Mouse (Mus musculus) CD4-positive helper T cell, adult 2 months (primary cell): ENCODE data around the gene Cblb.
A peak's percentile ranks its signal among the peaks of the same experiment; 100 is the strongest.

Experiments
- DNase-seq: peaks from one replicate; pipeline ENCODE4 v3.0.0-alpha.2; 2012; ENCODE audit warnings: low read depth, missing footprints, low spot score

Cblb gene

GRCm38 (mm10) chr16:52071290-52071689 is 40.3 kb downstream of the Cblb start:
- no peak for DNase-seq

DNA sequence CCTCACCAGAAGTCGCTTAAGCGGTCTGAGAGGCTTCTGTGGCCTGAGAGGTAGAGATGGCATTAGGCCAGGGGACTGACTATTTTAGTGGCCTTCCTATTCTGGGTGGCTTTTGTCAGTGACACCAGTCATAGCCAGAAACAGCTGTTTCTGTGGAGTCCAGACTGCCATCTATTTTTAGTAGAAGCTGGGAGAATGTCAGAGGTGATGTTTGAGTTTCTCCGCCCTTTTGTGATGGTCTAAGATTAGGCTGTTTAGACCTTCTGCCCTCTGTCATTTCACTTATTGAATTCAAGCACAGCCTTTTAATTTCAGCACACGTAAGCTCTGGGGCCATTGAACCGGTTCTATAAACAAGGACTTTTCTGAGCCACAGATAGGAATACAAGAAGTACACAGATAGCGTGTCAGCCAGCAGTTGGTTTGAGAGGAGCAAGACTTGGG is 40.8 kb downstream of the Cblb start:
- DNase-seq, result no peak

GRCm38 (mm10) chr16:52076652-52077051 is 45.6 kb downstream of the Cblb start:
- DNase-seq, result no peak

GRCm38 (mm10) chr16:52077901-52078300 is 46.9 kb downstream of the Cblb start:
- no peak for DNase-seq

DNA sequence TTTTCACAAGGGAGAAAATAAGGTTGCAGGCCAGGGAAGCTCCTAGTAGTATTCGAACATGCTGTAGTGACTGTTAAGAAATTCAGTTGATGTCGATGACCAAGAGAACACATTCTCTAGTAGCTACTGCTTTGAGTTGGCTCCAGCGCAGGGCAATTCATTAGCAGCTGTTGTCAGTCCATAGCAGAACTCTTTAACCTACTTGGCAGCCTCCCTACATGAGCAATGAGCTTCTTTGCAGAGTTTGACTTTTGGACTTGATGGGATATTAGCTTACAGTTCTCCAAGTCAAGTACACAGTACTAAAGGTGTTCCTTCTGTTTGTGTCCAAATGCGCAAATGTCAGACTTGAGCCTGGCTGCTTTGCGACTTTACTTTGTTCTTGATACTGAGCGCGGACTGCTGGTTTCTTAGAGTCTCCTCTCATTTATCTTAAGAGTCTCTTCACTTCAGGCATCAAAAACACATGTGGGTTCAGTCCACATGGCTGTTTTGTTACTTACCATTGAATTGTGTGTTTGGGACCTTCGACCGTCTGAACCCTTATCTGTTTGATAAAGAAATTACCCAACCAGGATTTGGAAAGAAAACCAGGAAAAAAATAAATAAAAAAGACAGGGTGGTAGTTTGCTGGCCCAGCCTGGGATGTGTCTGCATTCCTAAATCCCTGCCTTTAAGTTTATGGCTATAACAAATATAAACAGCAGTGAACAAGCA is 47.9 kb downstream of the Cblb start:
- no peak for DNase-seq

DNA sequence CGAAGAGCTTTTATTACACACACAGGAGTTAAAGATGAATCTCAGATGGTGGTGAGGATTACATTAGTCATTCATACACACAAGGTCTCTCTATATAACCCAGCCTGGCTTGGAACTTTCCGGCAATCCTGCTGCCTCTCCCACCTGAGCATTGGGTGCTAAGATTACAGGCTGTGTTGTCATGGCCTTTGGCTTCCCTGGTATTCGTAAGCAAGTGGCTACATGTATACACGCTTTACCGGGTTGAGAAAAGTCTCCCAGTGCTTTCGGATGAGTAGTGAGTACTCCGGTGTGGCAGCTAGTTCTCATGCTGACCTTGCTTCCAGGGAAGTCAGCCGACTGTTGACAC is 48.4 kb downstream of the Cblb start:
- DNase-seq, result no peak

DNA sequence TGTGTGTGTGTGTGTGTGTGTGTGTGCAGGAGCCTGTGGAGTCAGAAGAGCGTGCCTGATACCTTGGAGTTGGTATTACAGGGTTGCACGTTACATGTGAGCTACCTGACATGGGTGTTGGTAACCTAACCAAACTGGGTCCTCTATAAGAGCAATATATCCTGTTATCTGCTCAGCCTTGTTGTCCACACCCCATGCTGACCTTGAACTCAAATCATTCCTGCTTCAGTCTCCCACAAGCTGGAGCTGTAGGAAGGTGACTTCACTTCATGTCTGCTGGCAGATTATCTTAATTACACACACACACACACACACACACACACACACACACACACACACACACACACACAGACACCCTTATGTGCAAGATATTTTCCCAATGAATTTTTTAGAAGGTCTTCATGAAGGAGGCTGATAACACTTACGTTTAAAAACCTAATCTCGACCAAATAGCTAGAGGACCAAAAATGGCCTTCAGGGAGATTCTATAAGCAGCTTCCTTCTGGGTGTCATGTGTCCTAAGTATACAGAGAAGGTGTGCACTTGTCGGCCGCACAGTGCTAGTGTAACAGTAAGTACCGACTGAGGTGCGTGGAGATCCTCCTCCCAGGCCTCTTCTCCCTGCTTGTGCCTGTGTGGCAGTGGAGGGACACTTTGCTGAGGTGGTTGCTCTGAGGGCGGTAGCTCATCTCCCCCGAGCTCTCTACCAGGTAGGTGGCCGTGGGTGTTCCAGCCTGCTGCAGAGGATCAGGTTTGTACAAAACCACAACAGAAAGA is 49.8 kb downstream of the Cblb start:
- DNase-seq, result peak; percentile 47

- DNase-seq, result peak; percentile 79
Observed at GRCm38 (mm10) chr16:52081756-52082155, 50.7 kb downstream of the Cblb start.

DNA sequence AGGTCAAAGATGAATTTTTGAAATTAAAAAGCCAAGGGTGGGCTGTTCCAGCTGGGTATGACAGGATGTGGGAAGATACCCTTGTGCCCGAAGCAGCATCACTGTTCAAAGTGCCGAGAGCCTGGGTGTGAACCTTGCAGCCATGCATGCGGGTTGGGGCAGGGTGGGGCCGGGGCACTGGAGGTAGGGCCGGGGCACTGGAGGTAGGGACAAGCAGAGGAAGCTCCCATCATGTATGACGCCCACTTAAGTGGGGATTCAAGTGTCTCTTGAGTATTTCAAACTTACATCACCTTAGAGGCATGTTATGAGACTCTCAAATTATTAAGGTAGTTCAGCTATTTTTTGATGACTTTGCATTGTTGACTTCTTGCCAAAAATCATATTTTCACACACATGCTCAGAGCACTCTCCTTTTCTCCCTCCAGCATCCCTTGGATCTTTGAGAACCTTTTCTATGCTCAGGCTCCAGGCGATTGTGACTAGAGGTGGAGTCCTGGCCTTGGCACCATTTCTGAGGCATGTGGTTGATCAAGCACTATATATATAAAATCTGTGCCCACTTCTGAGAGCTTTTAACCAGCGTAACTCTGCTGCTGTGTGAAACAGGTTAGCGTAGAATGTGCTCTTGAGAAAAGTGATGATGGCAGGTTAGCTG is 55.9 kb downstream of the Cblb start:
- DNase-seq, result peak; percentile 48

- no peak for DNase-seq
Observed at GRCm38 (mm10) chr16:52089354-52089753, 58.3 kb downstream of the Cblb start.

DNA sequence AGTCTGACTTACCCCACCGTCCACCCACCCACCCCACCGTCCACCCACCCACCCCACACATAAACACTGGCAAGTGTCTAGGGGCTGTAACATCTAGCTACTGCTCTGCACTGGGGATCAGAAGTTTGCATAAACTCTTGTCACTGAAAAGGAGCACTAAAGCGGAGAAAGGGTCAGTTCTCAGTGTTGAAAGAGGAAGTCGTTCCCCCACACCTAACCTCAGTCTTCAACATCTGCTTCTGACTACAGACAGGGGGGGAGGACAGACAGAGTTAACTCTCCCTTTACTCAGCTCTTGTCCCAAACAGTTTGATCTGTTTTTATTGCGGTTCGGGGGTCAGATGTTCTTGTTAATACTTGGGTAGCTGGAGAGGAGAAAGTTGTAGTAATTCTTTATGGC is 59.9 kb downstream of the Cblb start:
- no peak for DNase-seq

DNA sequence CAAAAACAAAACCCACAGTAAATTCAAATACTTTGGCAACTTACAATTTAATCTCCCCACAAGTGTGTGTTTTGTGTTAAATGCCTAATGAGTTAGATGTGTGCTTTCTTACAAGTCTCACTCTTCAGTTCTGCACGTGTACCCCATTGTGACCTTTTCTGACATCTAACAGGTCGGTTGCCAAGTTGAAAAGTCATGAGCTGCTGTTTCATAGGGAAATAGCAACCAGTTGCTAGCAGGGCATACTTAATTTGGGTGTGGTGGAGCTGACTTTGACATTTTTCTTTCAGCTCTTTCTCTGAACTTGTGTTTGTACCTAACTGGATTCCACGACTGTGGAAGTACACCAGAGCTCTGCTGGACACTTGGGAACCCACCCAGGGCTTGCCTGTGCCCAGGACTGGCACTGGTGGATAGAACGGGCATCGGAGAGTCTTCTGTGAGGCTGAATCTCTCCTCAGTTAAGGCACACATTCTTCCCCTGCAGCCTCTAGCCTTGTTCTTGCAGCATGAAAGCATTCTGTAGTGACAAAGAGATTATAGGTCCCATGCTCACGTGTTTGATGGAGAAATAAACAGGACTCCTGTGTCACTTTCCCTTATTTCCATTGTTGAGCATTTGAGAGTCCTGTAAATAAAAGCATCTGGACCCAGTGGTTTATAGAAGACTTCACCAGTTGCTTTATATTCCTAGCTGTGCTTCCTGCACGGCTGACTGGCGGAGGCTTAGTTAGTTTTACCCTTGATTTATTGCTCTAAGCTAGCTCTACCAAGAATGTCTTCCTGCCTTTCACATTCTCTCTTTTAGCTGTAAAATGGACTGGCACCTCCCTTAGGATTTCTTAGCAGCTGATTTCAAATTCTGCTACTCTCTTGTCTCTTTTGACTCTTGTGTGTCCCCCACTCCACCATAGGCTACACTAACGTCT is 62.6 kb downstream of the Cblb start:
- DNase-seq, result peak; percentile 26

DNA sequence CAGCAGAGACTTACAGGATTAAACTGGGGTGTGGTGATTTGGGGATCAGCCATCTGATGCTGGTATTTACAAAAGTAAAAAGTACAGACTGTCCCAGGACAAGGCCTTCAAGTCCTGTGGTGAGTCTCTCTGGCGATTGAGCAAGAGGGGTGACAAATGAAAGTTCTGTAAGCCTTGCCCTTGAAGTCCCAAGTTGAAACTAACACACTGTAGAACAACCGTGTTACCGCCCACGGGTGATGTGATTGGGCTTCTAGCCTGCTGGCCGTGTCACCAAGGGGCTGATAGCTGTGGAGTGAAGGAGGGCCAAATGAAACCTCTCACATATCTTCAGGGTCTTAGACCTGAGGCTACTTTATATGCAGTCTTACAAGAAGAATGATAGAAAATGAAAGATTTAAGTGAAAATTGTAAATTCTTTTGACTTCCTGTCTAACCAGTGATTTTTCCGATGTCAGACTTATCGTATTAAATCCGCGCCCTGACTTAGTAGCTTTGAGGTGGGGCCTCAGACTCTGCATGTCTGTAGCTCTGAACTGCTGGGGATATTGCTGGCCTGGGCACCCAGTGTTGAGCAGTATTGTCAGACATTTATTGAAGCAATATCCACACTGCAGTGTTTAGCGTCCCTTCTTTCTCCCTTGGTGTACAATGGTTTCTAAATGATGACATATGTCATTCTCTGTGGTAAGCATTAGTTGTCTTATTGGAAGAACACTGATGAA is 63.9 kb downstream of the Cblb start:
- DNase-seq, result peak; percentile 75

DNA sequence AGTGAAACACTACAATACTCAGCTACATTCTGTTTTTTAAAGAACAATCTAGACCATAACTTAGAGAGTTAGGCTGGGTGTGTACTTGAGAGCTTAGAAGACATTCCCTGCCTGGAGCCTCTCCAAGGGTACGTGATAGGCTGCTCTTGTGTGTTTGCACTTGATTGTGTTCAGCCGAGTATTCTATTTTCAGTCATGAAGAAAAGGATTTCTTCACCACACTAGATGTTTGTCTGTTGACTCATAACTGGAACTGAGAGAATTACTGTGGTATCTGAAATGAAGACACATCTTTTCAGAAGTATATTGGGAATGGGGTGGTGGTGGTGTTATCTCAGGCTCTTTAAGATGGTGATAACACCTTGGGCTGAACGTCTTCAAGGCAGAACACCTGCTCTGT is 64.6 kb downstream of the Cblb start:
- DNase-seq, result peak; percentile 53

GRCm38 (mm10) chr16:52100466-52100865 is 69.4 kb downstream of the Cblb start:
- no peak for DNase-seq

DNA sequence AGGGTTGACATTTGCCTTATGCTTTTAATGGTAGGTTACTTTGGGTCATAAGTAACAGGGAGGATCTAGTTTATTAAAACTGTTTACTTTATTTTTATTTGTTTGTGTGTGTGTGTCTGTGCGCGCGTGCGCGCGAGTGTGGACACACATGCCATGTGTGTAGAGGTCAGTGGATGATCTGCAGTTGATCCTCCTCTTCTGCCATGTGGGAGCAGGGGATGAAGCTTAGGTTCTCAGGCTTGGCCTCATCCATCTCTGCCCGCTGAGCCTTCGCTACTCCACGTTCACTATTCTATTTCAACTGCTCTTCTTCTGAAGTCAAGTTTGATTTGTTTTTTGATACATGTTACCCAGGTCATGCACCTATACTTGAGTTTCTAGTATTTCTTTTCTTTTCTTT is 73.6 kb downstream of the Cblb start:
- DNase-seq, result no peak

DNA sequence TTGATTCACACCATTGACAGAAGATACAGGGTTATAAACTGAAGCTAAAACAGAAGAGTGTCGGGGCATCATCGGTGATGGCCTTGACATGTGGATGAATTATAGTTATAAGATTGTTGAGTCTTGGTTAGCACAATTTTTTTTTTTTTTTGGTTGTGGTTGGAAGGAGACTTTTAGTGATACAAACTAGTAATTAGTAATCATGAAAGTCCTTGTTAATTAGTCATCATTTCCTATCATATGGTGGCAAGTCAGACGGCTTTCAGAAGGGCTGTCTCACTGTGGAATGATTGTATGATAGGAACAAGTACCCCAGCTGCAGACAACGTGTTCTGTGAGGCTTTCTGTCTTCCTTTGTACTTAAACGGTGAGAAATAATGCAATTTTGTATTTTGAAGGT is 76.8 kb downstream of the Cblb start:
- peak; percentile 36 for DNase-seq

DNA sequence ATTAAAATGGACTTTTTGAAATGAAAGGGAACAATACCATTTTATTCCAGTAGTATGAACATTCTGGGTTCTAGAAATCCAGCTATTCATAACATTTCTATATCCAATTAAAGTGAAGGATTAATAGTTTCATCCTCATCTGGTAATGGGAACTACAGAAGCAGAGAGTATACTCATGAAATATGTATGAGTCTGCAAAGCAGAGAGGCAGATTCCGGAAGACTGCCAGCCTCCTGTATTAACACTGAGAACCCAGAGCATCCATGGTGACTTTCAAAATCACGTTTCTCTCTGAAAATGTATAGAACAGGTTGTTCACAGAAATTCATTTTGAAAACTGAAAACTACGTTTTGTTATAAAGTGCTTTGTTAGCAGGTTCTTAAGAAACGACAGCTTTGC is 83.4 kb downstream of the Cblb start:
- no peak for DNase-seq

GRCm38 (mm10) chr16:52119003-52119402 is 88.0 kb downstream of the Cblb start:
- DNase-seq, result no peak

- DNase-seq, result no peak
Observed at GRCm38 (mm10) chr16:52124974-52125373, 93.9 kb downstream of the Cblb start.

GRCm38 (mm10) chr16:52125896-52126295 is 94.9 kb downstream of the Cblb start:
- no peak for DNase-seq
